Mouse (Mus musculus) stomach, adult 2 months (tissue): ENCODE data around the gene Rnf126. TPM values are rescaled to one million over a fixed set of nuclear protein-coding genes. Genes with fewer than 3 reads are reported as not detected.

Source experiments
- polyA plus RNA-seq: library from polyadenylated mRNA; depleted of rRNA; stranded (reverse); fragments of >200 nt; gene quantifications from 2 replicates; pipeline ENCODE4 v1.2.3, GENCODE M21; 2012; rRNA removed

Gene Rnf126
- polyA plus RNA-seq = 95.5 and 175 TPM in 2 replicates

GRCm38 (mm10) chr10:79766508-79767325 is at the start of gene Rnf126:
Gene Rnf126 (minus strand): TSS chr10:79766952.

GRCm38 (mm10) chr10:79793051-79793737 is 26.4 kb upstream of the Rnf126 start, which contains the start of gene Palm:
Gene Palm (plus strand): TSS chr10:79793572.

GRCm38 (mm10) chr10:79790861-79791260 is 24.1 kb upstream of the Rnf126 start, which contains the start of gene Prss57:
Gene Prss57 (minus strand): TSS chr10:79790961.

GRCm38 (mm10) chr10:79777103-79777531 is 10.4 kb upstream of the Rnf126 start, which contains the start of gene Fstl3:
Gene Fstl3 (plus strand): TSS chr10:79777272.

GRCm38 (mm10) chr10:79754856-79755516 is 11.8 kb downstream of the Rnf126 start, which contains the start of gene Fgf22:
Gene Fgf22 (plus strand): TSS chr10:79755076.

GRCm38 (mm10) chr10:79745898-79746773 is 20.6 kb downstream of the Rnf126 start, which contains the start of gene Polrmt:
Gene Polrmt (minus strand): TSS chr10:79746581.

GRCm38 (mm10) chr10:79716254-79716987 is 50.3 kb downstream of the Rnf126 start, which contains the start of gene Hcn2:
Gene Hcn2 (plus strand): TSS chr10:79716634.

Other genes starting within 250 kb of the Rnf126 start
- gene Plpp2, start 233.2 kb downstream of the Rnf126 start, polyA plus RNA-seq = 78.7 and 106 TPM in 2 replicates
- 60.5 and 88.5 TPM in 2 replicates for gene Mier2, start 211.8 kb downstream of the Rnf126 start, polyA plus RNA-seq
- gene Theg, start 179.6 kb downstream of the Rnf126 start, polyA plus RNA-seq = not detected in 2 replicates
- gene C2cd4c, start 152.9 kb downstream of the Rnf126 start, polyA plus RNA-seq = 0.13 and 0.18 TPM in 2 replicates
- gene Shc2, start 129.0 kb downstream of the Rnf126 start, polyA plus RNA-seq = 1.6 TPM in 2 replicates
- gene Odf3l2, start 121.2 kb downstream of the Rnf126 start, polyA plus RNA-seq = not detected in 2 replicates
- 2.3 and 3.5 TPM in 2 replicates for gene Madcam1, start 102.4 kb downstream of the Rnf126 start, polyA plus RNA-seq
- gene Tpgs1, start 97.6 kb downstream of the Rnf126 start, polyA plus RNA-seq = 46.3 and 70.6 TPM in 2 replicates
- 128 and 187 TPM in 2 replicates for gene Cdc34, start 84.8 kb downstream of the Rnf126 start, polyA plus RNA-seq
- 0.40 and 0.49 TPM in 2 replicates for gene Gzmm, start 77.9 kb downstream of the Rnf126 start, polyA plus RNA-seq
- gene Bsg, start 62.5 kb downstream of the Rnf126 start, polyA plus RNA-seq = 297 and 403 TPM in 2 replicates
- 4.5 and 13.1 TPM in 2 replicates for gene Hcn2, start 50.3 kb downstream of the Rnf126 start, polyA plus RNA-seq
- gene Polrmt, start 20.4 kb downstream of the Rnf126 start, polyA plus RNA-seq = 31.4 and 34.4 TPM in 2 replicates
- 1.4 and 3.3 TPM in 2 replicates for gene Fgf22, start 11.9 kb downstream of the Rnf126 start, polyA plus RNA-seq
- gene Fstl3, start 10.3 kb upstream of the Rnf126 start, polyA plus RNA-seq = 20.3 and 35.5 TPM in 2 replicates
- 0.06 TPM in 1 of 2 replicates, not detected in the other for gene Prss57, start 24.0 kb upstream of the Rnf126 start, polyA plus RNA-seq
- 22.1 and 34.0 TPM in 2 replicates for gene Palm, start 26.6 kb upstream of the Rnf126 start, polyA plus RNA-seq
- 27.0 and 27.4 TPM in 2 replicates for gene Misp, start 54.0 kb upstream of the Rnf126 start, polyA plus RNA-seq
- 94.3 and 115 TPM in 2 replicates for gene Ptbp1, start 87.5 kb upstream of the Rnf126 start, polyA plus RNA-seq
- gene Prtn3, start 107.5 kb upstream of the Rnf126 start, polyA plus RNA-seq = 0.53 and 0.74 TPM in 2 replicates
- gene Plppr3, start 107.7 kb upstream of the Rnf126 start, polyA plus RNA-seq = 1.6 and 2.0 TPM in 2 replicates
- gene Elane, start 119.3 kb upstream of the Rnf126 start, polyA plus RNA-seq = 0.06 TPM in 1 of 2 replicates, not detected in the other
- 72.2 and 178 TPM in 2 replicates for gene Cfd, start 123.9 kb upstream of the Rnf126 start, polyA plus RNA-seq
- 32.6 and 42.6 TPM in 2 replicates for gene Med16, start 142.0 kb upstream of the Rnf126 start, polyA plus RNA-seq
- gene Gm26602, start 143.9 kb upstream of the Rnf126 start, polyA plus RNA-seq = not detected in 2 replicates
- 7.4 and 9.7 TPM in 2 replicates for gene Kiss1r, start 150.0 kb upstream of the Rnf126 start, polyA plus RNA-seq
- 255 and 260 TPM in 2 replicates for gene R3hdm4, start 154.3 kb upstream of the Rnf126 start, polyA plus RNA-seq
- 7.4 and 10.0 TPM in 2 replicates for gene Arid3a, start 160.1 kb upstream of the Rnf126 start, polyA plus RNA-seq
- 24.7 and 30.0 TPM in 2 replicates for gene Wdr18, start 193.2 kb upstream of the Rnf126 start, polyA plus RNA-seq
- gene Grin3b, start 203.8 kb upstream of the Rnf126 start, polyA plus RNA-seq = 0.12 TPM in 1 of 2 replicates, not detected in the other
- gene Tmem259, start 217.4 kb upstream of the Rnf126 start, polyA plus RNA-seq = 256 and 400 TPM in 2 replicates
- gene Cnn2, start 221.6 kb upstream of the Rnf126 start, polyA plus RNA-seq = 68.4 and 74.9 TPM in 2 replicates
- gene Abca7, start 229.5 kb upstream of the Rnf126 start, polyA plus RNA-seq = 14.0 and 17.3 TPM in 2 replicates
- 6.0 and 9.1 TPM in 2 replicates for gene Arhgap45, start 249.7 kb upstream of the Rnf126 start, polyA plus RNA-seq